Mouse (Mus musculus) adrenal gland, adult 8-10 months (tissue): ENCODE data around the gene Mto1. TPM values are rescaled to one million over a fixed set of nuclear protein-coding genes. Genes with fewer than 3 reads are reported as not detected.

Source experiments
- DNase-seq: peaks from one replicate; pipeline ENCODE4 v3.0.0; 2022
- total RNA-seq, 4 experiments: library from RNA; stranded (reverse); gene quantifications; 2 replicates each; pipeline ENCODE4 v1.2.4; 2022

Gene Mto1
- 10 to 100 TPM; 27.4 to 33.7 (median 30.5) TPM for total RNA-seq

DNA sequence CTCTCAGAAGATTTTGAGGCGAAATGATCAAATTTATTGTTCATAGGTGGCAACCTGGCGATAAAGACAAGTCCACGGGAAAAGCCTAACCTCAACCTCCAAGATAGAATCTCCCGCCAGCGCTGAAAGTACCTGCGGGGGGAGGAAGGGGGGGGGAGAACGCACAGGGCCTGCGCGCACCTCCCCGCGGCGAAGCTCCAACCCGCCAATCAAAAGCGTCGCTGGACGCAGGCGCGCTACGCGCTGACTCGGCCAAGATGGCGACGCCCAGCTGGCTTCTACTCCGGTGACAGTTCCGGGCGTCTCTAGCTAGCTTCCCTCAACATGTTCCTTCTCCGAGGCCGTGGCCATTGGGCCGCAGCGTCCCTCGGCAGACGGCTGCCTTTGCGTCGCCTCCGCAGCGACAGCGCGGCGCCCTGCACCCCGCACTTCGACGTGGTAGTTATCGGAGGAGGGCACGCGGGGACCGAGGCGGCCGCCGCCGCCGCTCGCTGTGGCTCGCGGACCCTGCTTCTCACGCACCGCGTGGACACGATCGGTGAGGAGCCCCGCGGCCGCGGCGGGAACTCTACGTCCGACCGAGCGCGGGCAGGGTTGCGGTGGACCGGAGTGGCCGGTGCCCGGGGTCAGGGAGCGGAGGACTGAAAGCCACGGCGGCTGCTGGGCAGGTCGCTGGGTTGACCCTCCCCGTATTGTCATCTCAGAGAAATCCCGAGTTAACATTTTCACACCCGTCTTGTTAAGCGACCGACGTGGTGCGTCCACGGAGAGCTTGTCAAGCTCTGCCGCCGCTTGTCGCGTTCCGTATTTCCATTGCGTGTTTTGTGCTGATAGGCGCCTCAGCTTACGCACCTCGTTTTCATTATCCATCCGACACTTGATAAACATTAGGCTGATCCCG is at the start of gene Mto1, which contains the start of gene Gm17324:
Gene Mto1 (plus strand): TSS at position 236 of the 901 bp plus-strand sequence.
Gene Gm17324 (minus strand): TSS at position 814 of the 901 bp plus-strand sequence.
- DNase-seq: peak; percentile 81

DNA sequence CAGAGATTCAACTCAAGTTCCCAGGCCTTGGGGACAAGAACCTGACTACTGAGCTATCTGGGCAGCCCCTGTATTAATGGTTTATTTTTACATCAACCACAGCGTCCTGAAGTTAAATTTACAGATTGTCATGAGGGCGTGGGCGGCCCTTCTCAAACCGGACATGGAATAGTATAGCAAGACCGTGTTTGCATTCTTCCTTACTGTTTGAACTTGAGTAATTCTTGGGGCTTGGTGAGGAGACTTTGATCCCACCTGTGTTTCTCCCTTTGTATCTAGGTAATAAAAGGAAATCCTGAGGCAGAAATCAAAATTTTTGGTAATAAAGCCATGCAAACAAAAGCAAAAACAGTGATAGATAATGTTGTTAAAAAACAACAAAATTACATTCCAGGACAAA is 47.4 kb upstream of the Mto1 start:
- no peak for DNase-seq

DNA sequence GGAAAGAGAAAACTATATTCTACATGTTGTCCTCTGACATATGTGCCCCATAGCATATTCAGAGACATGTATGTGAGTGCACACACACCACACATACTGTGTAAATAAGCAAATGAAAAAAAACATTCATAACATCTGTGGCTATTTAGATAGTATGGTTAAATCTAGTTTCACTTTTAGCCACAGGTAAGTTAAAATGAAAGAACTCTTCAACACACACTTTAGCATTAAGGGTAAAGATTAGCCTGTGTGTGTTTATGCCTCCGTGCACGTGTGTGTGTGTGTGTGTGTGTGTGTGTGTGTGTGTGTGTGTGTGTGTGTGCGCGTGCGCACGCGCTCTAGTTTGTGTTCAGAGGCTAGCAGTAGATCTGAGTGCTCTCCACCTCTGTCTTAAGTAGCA is 46.4 kb upstream of the Mto1 start:
- no peak for DNase-seq

DNA sequence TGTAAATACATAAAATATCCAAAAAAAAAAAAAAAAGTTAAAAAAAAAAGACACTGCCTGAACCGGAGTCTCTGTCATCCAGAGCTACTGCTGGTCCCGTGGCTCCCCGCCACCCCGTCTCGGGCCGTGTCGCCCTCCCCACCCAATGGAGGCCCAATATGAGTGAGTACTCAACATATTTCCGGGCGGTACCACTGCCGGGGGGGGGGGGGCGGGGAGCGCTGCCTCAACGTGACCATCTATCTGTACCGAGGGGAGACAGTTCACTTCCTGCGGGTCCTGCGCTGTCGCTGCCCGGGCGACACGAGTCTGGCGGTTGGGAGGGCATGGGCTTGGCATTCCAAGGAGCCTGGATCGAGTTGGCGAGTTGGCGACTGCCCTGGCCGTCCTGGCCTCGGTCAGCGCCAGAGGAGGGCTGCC is 20.6 kb upstream of the Mto1 start:
- no peak for DNase-seq

DNA sequence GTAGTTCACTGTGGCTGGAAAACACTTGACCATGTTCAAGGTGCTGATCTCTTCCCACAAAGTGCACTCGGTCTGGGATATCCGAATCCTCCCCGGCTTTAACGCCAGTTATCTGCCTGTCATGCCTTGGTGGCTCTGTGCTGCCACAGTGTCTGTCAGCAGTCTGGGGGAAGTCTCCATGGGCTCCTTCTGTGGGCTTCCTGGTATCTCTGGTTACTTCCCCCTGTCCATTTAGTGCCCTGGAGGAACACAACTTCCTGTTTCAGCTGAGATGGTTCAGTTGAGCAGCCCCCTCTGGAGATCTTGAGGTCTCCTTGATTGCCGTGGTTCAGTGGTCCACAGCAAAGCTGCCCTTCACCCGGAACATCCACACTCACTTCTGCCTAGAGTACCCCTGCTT is 19.8 kb upstream of the Mto1 start:
- no peak for DNase-seq

DNA sequence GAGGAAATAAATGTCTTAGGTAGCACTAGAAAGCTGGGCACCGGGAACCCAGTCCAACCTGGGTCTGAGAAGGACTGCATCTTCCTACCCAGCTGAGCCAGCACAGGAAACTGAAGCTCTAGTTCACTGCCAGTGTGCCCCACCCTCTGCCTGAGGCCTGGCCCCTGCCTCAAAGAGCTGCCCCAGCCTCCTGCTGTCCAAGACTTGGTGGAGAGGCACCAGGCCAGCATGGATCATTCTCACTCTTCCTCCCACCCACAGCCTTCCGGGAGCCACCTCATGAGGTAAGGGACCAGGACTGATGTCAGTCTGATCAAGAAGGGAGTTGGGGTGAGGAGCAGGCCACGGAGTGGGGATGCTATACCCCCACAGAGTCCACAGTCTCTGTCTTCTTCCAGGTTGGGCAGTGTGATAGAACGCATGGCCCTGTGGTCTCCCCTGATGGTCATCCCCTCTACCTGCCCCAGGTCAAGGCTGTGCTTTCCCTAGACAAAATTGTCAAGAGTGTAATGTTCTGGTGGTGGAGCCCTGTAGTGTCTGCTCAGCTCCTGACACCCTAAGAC is 19.1 kb upstream of the Mto1 start:
- DNase-seq: no peak

DNA sequence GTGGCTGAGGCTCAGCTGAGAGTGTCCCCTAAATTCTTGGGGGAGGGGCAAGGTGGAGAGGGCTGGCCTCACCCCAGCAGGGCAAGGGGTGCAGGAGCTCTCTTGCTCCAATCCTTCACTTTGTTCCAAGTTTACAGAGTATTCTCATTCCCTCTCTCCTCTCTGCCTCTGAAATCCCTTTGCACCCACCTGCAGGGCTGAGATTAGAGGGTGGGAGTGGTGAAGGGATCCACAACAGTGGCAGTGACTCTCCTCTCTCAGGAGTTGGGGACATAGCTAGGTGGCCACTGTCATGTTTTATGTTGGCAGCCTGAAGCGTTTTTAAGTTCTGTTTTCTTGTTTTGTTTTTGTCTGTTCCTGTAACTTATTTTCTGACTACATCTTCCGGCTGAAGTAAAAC is 18.5 kb upstream of the Mto1 start:
- DNase-seq: no peak

DNA sequence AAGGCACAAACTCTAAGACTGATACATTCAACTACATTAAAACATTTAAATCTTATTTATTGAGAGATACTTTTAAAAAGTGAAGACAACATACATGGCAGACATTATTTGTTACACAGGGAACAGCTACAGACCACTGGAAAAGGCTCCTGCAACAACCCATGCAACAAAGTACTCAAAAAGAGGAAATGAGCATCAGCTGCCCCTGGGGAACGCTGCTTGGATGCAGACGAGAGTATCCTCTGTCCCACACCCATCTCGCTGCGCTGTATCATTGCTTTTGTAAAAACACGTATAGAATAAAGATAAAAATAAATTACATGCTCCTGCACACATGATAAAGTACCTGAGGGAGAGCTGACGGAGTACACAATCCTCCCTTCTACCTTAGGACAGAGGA is 17.5 kb upstream of the Mto1 start:
- no peak for DNase-seq

DNA sequence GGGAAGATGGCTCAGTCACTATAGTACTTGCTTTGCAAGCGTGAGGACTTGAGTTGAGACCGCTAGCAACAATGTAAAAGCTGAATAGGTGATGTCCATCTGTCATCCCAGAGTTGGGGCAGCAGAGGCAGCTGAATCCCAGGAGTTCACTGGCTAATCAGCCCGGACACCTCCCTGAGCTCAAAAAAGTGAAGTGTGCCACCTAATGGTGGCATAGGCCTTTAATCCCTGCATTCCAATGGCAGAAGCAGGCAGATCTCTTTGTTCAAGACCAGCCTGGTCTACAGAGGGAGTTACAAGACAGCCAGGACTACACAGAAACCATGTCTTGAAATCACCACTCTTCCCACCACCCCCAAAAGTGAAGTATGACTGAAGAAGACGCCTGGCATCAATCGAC is 15.5 kb upstream of the Mto1 start:
- no peak for DNase-seq

DNA sequence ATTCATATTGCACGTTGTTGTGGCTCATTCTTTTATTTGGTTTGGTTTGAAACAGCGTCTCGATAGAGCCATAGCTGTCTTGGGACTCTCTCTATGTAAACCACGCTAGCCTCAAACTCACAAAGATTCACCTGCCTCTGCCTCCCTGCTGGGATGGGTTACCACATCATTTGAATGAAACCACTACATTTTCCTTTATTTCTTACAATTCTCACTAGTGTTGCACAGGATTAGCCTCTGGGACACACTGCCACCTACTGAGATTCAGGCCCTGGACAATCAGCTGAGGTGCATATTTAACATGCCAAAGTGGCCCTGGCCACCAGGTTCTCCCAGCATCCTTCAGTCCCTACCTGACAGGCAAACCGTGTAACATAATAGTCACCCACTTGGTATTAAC is 8.6 kb upstream of the Mto1 start:
- no peak for DNase-seq

DNA sequence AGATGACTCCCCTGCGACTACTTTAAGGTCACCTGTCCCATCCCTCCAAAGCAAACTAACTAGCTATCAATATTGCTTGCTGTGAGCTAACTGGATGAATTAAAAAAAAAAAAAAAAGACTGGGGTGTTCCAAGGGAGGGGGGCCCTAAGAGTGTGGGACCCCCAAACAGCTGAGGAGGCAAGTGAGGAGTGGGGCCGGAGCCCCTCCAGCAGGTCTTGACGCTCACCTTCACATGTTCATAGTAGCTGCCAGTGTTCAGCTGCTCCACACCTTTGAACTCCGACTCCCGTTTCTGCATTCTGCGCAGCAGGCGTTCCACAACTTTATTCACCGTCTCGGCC is 5.8 kb upstream of the Mto1 start:
- DNase-seq: no peak

DNA sequence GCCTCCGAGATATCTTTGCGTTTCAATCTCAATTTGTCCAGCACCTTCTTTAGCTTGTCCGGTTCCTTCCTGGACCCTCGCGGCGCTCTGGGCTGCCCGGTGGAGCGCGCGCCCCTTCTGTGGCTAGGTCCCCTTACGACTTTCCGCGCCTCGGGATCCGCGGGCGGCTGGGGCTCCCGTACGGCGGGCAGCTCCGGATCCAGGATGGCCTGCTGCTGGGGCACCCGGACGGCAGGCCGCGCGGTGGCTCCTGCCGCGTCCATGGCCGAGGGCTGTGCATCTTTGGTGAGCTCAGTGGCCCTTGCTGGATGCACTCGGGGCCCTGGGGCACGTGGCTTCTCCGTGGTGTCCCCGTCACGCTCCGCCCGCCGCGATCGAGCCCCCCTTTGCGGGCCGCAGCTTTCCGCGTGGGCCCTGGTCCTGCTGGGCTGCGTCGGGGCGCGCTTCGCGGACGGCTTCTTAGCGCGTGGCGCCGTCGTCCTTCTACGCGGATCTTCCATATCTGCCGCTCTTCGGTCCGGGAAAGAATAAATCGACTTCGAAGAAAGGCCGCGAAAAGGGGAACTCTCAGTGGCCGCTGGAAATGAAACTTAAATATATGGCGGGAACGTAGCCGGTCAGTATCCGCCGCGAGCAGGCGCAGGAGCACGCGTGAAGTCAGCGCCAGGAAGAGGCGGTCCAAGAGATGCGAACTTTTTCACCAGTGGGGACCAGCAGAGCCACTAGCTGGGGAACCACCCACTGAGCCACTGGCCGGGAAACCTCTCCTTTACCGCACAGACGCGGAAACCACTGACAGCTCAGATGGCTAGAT is 5.2 kb upstream of the Mto1 start, which contains the start of gene Cgas:
Gene Cgas (minus strand): TSS at position 659 of the 814 bp plus-strand sequence.
- DNase-seq: peak; percentile 42

DNA sequence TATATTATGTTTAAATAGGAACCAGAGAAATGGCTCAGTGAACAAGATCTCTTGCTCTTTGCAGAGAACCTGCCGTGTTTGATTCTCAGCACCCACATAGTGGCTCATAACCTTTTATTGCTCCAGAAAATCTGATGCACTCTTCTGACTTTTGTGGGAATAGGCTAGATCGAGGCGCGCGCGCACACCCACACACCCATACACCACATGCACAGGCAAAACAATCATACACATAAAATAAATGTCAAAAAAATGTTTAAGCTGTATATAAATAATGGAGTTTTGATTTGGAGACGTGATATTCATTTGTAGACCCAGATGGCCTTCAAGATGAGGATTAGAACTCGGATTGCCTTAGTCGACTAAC is 419 bp upstream of the Mto1 start:
- DNase-seq: no peak

DNA sequence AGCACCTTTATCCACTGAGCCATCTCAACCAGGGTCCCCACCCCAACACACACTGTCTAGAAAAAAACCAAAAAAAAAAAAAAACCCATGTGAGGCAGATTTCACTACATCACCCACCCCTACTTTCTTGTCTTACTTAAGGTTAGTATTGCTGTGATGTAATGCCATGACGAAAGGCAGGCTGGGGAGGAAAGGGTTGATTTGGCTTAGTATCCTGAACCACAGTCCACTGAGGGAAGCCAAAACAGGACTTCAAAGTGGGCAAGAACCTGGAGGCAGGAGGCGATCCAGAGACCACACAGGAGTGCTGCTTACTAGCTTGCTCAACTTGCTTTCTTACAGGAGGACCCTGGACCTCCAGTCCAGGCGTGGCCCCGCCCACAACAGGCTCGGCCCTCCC is 2.4 kb downstream of the Mto1 start:
- DNase-seq: no peak

DNA sequence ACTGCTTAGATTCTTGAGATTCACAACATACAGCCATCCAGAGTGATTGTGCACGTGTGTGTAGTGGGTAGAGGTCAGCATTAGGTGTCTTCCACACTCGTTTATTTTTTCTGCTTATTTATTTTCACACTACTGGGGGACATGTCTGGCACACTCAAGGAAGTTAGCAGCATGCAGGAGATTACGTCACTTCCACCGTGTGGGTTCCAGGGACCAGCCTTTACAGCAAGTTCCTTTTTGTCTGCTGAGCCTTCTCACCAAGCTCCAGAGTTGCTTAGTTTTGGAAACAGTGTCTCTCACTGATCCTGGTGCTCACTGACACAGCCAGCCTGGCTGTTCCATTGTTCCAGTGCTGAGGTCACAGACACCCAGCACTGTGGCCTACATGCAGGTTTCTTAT is 3.4 kb downstream of the Mto1 start:
- DNase-seq: no peak

DNA sequence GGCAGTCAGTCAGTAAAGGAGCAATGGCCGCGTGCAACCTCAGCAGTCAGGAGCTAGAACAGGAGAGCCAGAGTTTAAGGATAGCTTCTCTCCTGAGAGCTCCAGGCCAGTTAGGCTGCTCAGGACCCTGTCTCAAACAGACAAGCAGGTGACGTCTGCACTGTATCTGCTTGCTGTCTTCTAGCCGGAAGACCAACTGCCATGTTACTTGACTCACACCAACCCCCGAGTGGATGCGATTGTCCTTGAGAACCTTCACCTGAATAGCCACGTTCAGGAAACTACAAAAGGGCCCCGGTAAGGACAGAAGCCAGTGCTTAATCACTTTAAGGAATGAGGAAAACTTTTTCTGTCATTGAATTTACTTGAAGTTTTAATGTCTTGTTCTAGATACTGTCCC is 9.0 kb downstream of the Mto1 start:
- DNase-seq: no peak

DNA sequence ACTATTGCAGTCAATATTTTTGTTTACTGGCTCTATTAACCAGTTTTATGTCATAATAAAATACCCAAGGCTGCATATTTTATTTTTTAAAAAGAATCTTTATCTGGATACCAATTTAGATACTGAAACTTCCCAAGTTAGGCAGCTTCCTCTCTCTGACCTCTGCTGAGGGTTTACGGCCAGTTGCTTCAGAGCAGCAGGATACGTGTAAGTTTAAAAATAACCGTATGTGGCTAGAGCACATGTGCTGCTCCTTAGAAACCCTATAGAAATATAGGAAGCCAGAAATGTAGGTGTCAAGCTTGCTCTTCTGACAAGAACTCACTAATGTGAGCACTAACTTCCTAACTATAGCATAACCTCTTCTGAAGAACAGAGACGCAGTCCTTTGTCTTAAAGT is 15.3 kb downstream of the Mto1 start:
- DNase-seq: no peak

DNA sequence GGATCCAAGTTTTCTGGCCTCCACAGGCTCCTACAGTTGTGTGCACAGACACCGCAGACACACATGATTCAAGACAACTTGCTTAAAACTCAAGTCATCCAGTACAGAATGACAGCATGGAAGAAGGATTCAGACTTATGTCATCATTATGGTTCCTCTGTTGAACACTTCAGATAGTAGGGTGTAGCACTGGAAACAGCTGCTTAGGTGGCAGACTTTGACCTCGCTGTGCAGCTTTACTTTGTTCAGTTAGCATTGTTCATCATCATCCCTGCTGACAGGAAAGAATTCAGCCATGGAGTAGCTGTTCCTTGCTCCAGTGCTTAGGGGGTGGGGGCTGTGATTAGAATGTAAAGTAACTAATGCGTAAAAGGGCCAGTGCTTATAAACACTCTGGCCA is 17.7 kb downstream of the Mto1 start:
- DNase-seq: no peak

DNA sequence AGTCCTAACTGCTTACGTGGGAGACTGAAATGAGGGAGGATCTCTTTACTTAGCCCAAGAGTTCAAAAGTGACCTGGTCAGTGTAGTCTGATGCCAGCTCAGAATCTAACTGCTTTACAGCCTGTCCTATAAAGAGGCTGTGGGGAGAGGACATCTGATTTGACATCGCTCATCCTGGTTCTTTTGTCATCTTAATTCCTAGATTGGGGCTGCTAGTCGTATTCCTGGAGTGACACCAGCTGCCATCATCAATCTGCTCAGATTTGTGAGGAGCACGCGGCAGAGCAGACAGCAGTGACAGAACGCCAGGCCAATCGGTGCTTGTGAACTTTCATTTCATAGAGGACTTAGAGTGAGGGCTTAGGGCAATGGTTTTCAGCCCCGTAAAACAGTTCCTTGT is 25.6 kb downstream of the Mto1 start:
- DNase-seq: no peak

DNA sequence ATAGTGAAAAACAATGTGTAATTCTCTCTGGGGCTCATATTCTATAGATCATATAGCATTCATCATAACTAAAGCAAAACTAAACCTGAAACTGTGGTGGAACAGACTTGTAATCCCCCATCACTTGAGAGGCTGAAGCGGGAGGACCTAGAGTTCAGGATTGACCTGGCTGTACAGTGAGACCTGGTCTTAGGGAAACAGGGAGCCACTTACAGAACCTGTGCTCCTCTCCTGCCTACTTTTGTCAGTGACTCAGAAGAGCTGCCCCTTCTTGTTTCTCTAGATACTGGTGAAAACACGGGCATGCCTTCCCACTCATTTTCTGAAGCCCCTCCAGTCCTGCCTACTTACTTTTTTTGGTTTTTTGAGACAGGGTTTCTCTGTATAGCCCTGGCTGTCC is 26.3 kb downstream of the Mto1 start:
- DNase-seq: no peak

DNA sequence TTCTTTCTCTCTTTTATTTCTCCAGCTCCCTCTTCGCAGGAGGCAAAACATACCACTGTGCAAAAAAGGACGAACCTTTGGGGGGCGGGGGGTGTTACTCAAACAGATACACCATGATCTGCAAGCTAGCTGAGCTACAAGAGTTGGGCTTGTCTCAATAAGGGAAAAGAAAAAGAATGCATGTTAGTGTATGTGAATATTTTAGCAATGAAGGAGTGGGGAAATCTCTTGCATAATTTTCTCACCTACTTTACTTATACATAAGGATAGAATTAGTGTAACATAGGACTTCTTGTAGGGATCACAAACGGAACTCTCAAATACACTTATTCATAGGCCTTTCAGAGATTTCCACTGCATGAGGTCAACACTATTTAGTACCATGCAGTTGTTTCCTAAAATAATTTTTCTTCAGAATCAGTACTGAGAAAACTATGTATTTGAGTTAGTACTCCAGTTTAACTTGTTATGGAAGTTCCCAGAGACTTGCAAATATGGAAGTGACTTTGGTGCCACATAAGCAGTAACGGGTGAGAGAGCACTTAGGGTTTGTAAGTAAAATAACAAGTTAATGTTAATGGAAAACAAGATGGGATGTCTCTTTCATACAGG is 26.9 kb downstream of the Mto1 start:
- no peak for DNase-seq

DNA sequence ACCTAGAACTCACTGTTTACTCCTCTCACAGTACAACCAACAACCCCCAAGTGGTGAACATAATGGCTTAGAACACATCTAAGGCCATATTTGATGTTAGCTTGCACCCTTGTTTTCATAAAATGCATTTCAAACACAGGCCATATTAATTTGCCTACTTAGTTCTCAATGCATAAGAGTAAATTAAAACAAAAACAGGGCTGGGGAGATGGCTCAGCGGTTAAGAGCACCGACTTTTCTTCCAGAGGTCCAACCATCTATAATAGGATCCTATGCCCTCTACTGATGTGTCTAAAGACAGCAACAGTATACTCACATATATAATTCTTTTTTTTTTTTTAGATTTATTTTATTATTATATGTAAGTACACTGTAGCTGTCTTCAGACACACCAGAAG is 27.4 kb downstream of the Mto1 start:
- DNase-seq: no peak

DNA sequence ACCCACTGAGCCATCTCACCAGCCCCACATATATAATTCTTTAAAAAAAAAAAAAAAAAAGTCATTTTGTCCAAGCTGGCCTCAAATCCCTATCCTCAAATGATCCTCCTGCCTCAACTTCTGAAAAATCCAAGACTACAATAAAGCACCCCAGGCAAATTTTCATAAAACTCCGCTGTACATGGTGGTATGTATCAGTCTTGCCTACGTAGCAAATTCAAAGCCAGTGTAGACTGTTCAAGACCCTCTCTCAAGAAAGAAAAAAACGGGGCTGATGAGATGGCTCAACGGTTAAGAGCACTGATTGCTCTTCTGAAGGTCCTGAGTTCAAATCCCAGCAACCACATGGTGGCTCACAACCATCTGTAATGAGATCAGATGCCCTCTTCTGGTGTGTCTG is 27.9 kb downstream of the Mto1 start:
- no peak for DNase-seq
